Mouse (Mus musculus): ENCODE data around the gene Plcz1. TPM values are rescaled to one million over a fixed set of nuclear protein-coding genes. Genes with fewer than 3 reads are reported as not detected.

Gene Plcz1
- polyA plus RNA-seq, 1 experiment = not detected

DNA sequence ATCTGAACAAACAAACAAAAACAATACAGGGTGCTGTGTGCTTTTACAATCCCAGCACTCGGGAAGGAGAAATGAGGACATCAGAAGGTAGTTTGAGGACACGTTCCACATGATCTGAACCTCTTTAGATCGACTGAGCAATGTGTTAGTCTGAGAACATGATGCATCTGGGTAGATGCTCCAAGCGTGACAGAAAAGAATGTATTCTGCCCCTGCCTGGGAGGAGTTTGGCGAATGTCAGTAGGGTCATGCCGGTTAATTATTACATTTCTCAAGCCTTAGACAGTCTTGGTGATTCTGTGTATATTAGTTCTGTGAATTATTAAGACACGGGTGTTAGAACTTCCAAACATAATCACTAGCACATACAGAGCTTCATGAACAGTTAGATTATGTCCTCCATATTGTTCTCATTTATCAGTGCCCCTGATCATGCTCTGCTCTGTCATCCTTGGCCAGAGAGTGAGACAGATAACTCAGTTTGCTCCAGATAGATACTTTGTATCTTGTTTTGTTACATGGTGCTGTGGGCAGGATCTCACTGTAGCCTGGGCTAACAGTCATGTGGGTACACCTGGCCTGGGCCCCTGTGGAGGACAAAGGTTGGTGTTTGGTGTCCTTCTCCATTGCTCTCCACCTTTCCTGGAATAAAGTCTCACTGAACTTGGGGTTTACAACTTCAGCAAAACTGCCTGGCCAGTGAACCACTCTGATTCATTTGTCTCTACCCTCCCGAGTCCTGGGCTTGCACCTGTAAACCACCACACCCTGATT, 94.0 kb downstream of the Plcz1 start:
- Histone ChIP-seq H3ac (ENCODE audit: control insufficient read depth, insufficient read length, low read depth) (no peak overlapping the region), H3K4me3 (ENCODE audit: insufficient read depth, poor library complexity, severe bottlenecking) (no peak overlapping the region), H3K36me3 (ENCODE audit: control insufficient read depth, insufficient read depth) (no peaks in the 10 kb centered on the region), H3K79me3 (ENCODE audit: low read depth) (no peaks in the 10 kb centered on the region), H3K79me2 (ENCODE audit: control insufficient read depth, insufficient read depth) (no peaks in the 10 kb centered on the region), H3K27me3 (ENCODE audit: control insufficient read depth, insufficient read depth, insufficient read length) (no peaks in the 10 kb centered on the region)
- no peak for TF ChIP-seq CTCF (IDR thresholded peaks at IDR 0.05; ENCODE audit: control insufficient read depth, insufficient read depth, insufficient read length)
- TF ChIP-seq CEBPB (IDR thresholded peaks at IDR 0.05; ENCODE audit: low read depth) = no peak

Other genes with a start within 250 kb of the Plcz1 start
- gene Capza3, start 205 bp downstream of the Plcz1 start, polyA plus RNA-seq (2012; fragmentation: generic; extraction: Trizol) = not detected

Data from C2C12 (cell line).